Mouse (Mus musculus) embryonic fibroblast, embryonic 13.5 days (primary cell): ENCODE measurements around the gene Babam2.

Source experiments
- CTCF ChIP-seq: IDR thresholded peaks from 2 replicates; pipeline ENCODE4 v1.5.1; 2011; ENCODE audit warnings: mild to moderate bottlenecking, control low read depth, low read length, moderate library complexity, borderline replicate concordance; ENCODE audit not compliant: insufficient read depth
- POLR2A ChIP-seq: IDR thresholded peaks from 2 replicates; pipeline ENCODE4 v1.6.1; 2011; ENCODE audit warnings: low read depth, mild to moderate bottlenecking, control low read depth, low read length, moderate library complexity

DNA sequence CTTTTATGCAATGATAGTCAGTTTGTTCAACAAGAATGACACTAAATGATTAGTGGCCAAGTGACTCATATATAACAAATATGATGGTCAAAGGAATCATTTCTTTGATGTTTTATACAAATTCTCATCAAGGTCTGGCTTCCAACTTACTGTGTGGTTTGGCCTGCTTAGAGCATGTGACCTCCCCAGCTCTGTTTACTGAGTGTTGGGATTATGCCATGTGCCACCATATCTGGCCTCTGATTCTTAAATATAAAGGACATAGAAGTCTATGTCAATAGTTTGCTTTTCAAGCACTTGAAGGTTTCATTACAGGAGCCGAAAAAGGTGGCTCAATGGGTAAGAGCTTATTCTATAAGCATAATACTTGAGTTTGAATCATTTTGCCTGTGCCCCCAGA is 15.2 kb upstream of the Babam2 start:
- TF ChIP-seq POLR2A, result no peak
- no peak for TF ChIP-seq CTCF
